Mouse (Mus musculus): ENCODE data around the gene Ipcef1.

Gene Ipcef1

GRCm38 (mm10) chr10:6967588-6968242, 84.6 kb downstream of the Ipcef1 start:
- WGBS: 70% methylated on average over 8 of the region's 8 CpGs

DNA sequence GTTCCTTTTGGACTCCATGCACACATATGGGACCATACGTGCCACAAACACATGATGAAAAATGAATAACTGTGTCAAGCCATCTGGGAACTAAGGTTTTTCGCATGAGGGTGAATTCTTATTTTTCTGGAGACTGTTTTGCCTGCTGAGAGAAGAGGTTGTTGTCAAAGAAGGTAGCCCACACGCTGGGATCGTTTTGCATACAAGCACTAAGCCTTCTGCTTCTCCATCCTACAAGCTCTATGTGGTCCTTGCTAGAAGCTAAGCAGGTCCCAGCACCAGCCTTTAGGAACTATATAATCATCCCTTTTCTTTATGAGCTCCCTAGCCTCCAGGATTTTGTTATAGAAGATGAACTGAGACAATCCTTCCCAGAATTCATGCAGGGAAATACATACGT, 93.5 kb downstream of the Ipcef1 start:
- 57% methylated on average over 5 of the region's 5 CpGs for WGBS

DNA sequence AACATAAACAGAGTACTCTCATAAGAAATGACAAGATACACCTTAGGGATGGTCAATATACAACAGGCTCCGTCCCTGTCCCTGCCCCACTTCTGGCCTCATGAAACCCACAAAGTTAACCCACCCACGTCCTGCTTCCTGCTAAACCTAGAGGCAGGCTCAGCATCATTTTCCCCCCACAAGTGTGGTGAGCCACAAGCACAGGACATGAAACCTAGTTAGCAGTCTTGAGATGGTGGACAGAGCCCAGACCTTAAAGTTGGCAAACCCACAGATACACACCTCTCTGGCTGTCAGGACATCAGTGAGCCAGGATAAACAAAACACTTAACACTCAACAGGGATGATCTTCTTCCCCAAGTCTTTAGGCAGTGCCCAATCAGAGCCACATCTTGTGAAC, 95.9 kb downstream of the Ipcef1 start:
- WGBS: 88% methylated on average over 2 of the region's 2 CpGs

GRCm38 (mm10) chr10:6953115-6953514, 99.2 kb downstream of the Ipcef1 start:
- 67% methylated on average over 1 of the region's 1 CpGs for WGBS

- WGBS: 59% methylated on average over 4 of the region's 4 CpGs
Observed at GRCm38 (mm10) chr10:6936671-6937425, 115.4 kb downstream of the Ipcef1 start.

- WGBS: 38% methylated on average over 3 of the region's 3 CpGs
Observed at GRCm38 (mm10) chr10:6934776-6935175, 117.5 kb downstream of the Ipcef1 start.

GRCm38 (mm10) chr10:6930889-6931288, 121.4 kb downstream of the Ipcef1 start:
- 20% methylated on average over 2 of the region's 2 CpGs for WGBS

GRCm38 (mm10) chr10:6930398-6930797, 121.9 kb downstream of the Ipcef1 start:
- 56% methylated on average over 1 of the region's 1 CpGs for WGBS

- 76% methylated on average over 1 of the region's 1 CpGs for WGBS
Observed at GRCm38 (mm10) chr10:6928905-6929304, 123.4 kb downstream of the Ipcef1 start.

DNA sequence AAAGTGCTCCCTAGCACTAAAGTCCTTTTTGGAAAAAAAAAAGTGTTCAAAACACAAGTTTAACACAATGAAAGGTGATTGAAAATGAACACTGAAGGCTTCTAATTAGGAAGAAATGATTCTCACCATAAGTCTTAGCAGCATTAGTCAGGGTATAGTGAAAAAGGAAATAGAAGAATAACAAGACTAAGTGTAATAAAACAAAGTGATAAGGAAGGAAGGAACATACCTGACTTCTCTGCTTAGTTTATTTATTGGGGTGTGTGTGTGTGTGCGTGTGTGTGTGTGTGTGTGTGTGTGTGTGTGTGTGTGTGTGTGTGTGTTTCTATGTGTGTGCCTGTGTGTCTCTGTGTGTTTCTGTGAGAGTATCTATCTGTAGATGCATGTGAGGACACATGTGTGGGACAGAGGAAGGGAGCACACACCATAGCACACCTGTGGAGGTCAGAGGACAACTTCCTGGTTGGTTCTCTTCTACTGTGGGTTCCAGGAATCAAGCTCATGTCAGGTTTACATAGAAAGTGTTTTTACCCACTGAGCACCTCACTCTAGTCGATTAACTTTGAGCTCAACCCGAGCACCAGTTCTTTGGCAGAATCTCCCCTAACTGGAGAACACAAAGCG, 124.6 kb downstream of the Ipcef1 start:
- 87% methylated on average over 4 of the region's 4 CpGs for WGBS

DNA sequence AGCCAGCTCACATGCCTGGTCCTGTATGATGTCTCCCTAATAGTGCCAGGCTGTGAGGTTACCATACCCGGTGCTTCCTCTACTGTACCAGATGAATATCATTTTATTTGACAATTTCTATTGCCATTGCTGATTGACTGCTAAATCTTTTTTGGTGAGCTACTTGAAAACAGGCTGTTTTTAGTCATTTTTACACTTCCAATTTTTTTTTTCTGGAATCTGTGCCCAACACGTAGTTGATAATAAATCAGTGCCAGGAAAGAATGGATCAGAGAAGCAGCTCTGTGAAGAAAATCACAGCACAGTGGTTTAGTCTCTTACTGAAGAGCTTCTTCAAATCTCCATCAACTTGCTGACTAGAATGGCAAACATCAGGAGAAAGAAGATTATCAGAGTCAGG, 125.6 kb downstream of the Ipcef1 start:
- 57% methylated on average over 2 of the region's 2 CpGs for WGBS

GRCm38 (mm10) chr10:6916545-6917257, 135.6 kb downstream of the Ipcef1 start:
- 5% methylated on average over 6 of the region's 6 CpGs for WGBS

GRCm38 (mm10) chr10:6915991-6916390, 136.3 kb downstream of the Ipcef1 start:
- 31% methylated on average over 1 of the region's 1 CpGs for WGBS

DNA sequence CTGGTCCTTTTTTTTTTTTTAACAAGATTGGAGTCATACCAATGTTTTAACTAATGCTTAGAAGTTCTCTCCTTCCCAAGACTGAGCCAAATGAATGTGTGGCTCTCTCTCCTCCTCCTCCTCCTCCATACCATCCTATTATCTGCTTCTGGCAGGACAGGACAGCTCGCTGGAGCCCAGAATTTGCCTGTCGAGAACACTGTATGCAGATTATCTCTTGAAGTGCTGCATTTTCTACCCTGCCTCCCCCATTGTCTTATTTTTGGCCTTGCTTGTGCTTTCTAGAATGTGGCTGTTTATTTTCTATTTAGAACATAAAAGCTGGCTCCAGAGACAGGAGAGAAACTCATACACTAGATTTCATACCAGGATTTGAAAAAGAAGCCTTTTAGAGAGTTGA, 142.5 kb downstream of the Ipcef1 start:
- WGBS: 20% methylated on average over 2 of the region's 2 CpGs

DNA sequence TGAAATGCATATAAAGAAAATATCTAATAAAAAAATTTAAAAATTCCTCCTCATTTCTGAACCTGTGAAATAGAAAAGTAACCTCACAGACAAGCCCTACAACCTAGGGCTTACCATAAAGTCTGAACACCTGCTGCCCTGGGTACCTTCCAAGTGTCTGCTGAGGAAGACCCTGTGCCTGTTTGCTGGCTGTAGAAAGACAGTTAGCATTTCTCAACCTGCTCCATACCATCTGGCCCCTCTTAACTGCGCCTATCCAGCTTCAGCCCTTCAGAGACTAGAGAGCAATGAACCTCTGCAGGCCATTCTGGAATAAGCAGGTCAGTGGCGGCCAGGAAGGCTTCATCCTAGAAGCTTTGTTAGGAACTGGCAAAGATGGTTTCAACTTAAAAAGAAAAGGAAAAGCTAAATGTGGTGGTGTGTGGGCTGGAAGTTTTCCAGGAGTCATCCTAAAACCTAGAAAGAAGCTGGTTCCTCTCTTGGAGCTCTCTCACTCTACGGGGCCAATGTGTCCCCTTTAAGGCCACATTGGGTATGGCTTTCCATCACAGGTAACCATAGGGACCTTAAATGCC, 150.4 kb downstream of the Ipcef1 start:
- 48% methylated on average over 3 of the region's 3 CpGs for WGBS

GRCm38 (mm10) chr10:6900126-6900525, 152.2 kb downstream of the Ipcef1 start:
- WGBS: 54% methylated on average over 4 of the region's 4 CpGs

GRCm38 (mm10) chr10:6896659-6897303, 155.5 kb downstream of the Ipcef1 start:
- WGBS: 81% methylated on average over 3 of the region's 3 CpGs

- 28% methylated on average over 3 of the region's 3 CpGs for WGBS
Observed at GRCm38 (mm10) chr10:6895796-6896195, 156.5 kb downstream of the Ipcef1 start.

GRCm38 (mm10) chr10:6890348-6891009, 161.8 kb downstream of the Ipcef1 start:
- WGBS: 62% methylated on average over 5 of the region's 5 CpGs

GRCm38 (mm10) chr10:6889640-6890245, 162.5 kb downstream of the Ipcef1 start:
- WGBS: 49% methylated on average over 5 of the region's 5 CpGs

All from cerebral cortex, adult 2 months (tissue).